Mouse (Mus musculus) urinary bladder, postnatal 14 days (tissue): ENCODE measurements around the gene Cdh5.

Experiments used
- DNase-seq: peaks from one replicate; pipeline ENCODE4 v3.0.0; 2021; ENCODE audit warnings: low spot score

Gene Cdh5

GRCm38 (mm10) chr8:104188459-104188858, 87.0 kb downstream of the Cdh5 start:
- no peak for DNase-seq

GRCm38 (mm10) chr8:104190777-104191468, 89.5 kb downstream of the Cdh5 start:
- DNase-seq = no peak

- DNase-seq = peak; percentile 34
These were observed 90.1 kb downstream of the Cdh5 start for GRCm38 (mm10) chr8:104191496-104191895.
